Mouse (Mus musculus) stomach, embryonic 14.5 days (tissue): ENCODE results near the gene H2-T24. TPM values are rescaled to one million over a fixed set of nuclear protein-coding genes. Genes with fewer than 3 reads are reported as not detected.
"Not testable (repeated sequence)": the region's sequence is repeated elsewhere in the genome, so short reads cannot be mapped to it uniquely, and the experiment has no call there.

Source experiments
- ATAC-seq: fragments of 200-750 bp; cut with Nextera tagmentation; 2 replicates; pipeline ENCODE4 v1.8.0; 2017; ENCODE audit warnings: low read depth, moderate TSS enrichment; ENCODE audit not compliant: insufficient number of reproducible peaks, insufficient read depth, low FRiP score
- H3K27ac ChIP-seq: fragments of 300-500 bp; sonication (generic); 2 replicates; pipeline ENCODE4 v1.5.1; 2014; ENCODE audit warnings: mild to moderate bottlenecking, low read length, moderate library complexity, mixed read lengths
- H3K27me3 ChIP-seq: fragments of 300-500 bp; sonication (generic); 2 replicates; pipeline ENCODE4 v1.6.1; 2014; ENCODE audit warnings: low read length, control low read depth, mixed read lengths; ENCODE audit not compliant: control insufficient read depth, insufficient read depth
- H3K36me3 ChIP-seq: fragments of 300-500 bp; sonication (generic); 2 replicates; pipeline ENCODE4 v1.6.1; 2014; ENCODE audit warnings: mild to moderate bottlenecking, control low read depth, low read length, moderate library complexity, mixed read lengths; ENCODE audit not compliant: control insufficient read depth, insufficient read depth
- H3K4me1 ChIP-seq: fragments of 300-500 bp; sonication (generic); 2 replicates; pipeline ENCODE4 v1.6.1; 2014; ENCODE audit warnings: low read length, control low read depth, mixed read lengths; ENCODE audit not compliant: control insufficient read depth, insufficient read depth
- H3K4me2 ChIP-seq: fragments of 300-500 bp; sonication (generic); replicated peaks from 2 replicates; pipeline ENCODE4 v1.6.1; 2014; ENCODE audit warnings: low read depth, low read length, control low read depth
- H3K4me3 ChIP-seq: fragments of 300-500 bp; sonication (generic); 2 replicates; pipeline ENCODE4 v1.5.1; 2014; ENCODE audit warnings: low read depth, low read length, control low read depth
- H3K9ac ChIP-seq: fragments of 300-500 bp; sonication (generic); replicated peaks from 2 replicates; pipeline ENCODE4 v1.6.1; 2014; ENCODE audit warnings: low read depth, mild to moderate bottlenecking, control low read depth, low read length, moderate library complexity, mixed read lengths
- H3K9me3 ChIP-seq: fragments of 300-500 bp; sonication (generic); 2 replicates; pipeline ENCODE4 v1.6.1; 2016; ENCODE audit warnings: low read depth, low read length, control low read depth; ENCODE audit not compliant: control insufficient read depth
- WGBS: fragments of 180-500 bp; shearing (Covaris S2); extraction: QIAGEN DNeasy Blood & Tissue Kit; methylation state at CpG from one replicate; pipeline ENCODE4 v1.1.7; 2014; 5-methylcytosine and 5-hydroxymethylcytosine counted together
- polyA plus RNA-seq: library from polyadenylated mRNA; unstranded; fragments of >200 nt; fragmentation: Nextera tagmentation; extraction: Ambion mirVana; gene quantifications from 2 replicates; pipeline ENCODE4 v1.2.1, GENCODE M21; 2014

Gene H2-T24
- polyA plus RNA-seq, 1 experiment from 2014 or later = 5.3 TPM

- Histone ChIP-seq H3K4me1 (peaks cover 4% of the 10 kb centered on the region; the same call in 1 of the 2 replicates), H3K9me3 (no peaks in the 10 kb centered on the region), H3K9ac (no peak overlapping the region), H3K27me3 (no peaks in the 10 kb centered on the region), H3K4me2 (no peak overlapping the region), H3K27ac (no peak overlapping the region), H3K36me3 (no peaks in the 10 kb centered on the region), H3K4me3 (no peak overlapping the region)
- no peak for ATAC-seq
- 63% methylated on average over 3 of the region's 3 CpGs for WGBS
These were observed 841 bp downstream of the H2-T24 start for GRCm38 (mm10) chr17:36019519-36019918.

GRCm38 (mm10) chr17:36018979-36019378 lies 1.4 kb downstream of the H2-T24 start:
- H3K27ac ChIP-seq = no peak overlapping the region
- 66% methylated on average over 2 of the region's 2 CpGs for WGBS
- no peaks in the 10 kb centered on the region for H3K36me3 ChIP-seq

GRCm38 (mm10) chr17:36017046-36017445 lies 3.3 kb downstream of the H2-T24 start:
- Histone ChIP-seq H3K36me3 (no peaks in the 10 kb centered on the region), H3K4me2 (no peak overlapping the region), H3K4me1 (no peaks in the 10 kb centered on the region), H3K27me3 (no peaks in the 10 kb centered on the region), H3K27ac (no peak overlapping the region), H3K9ac (no peak overlapping the region), H3K9me3 (no peaks in the 10 kb centered on the region), H3K4me3 (no peak overlapping the region)
- no peak for ATAC-seq
- WGBS = 84% methylated on average over 5 of the region's 5 CpGs

More at GRCm38 (mm10) chr17:36018979-36019378, 1.4 kb downstream of the H2-T24 start:
- no peak for ATAC-seq
- H3K4me2 ChIP-seq = no peak overlapping the region
- no peaks in the 10 kb centered on the region for H3K9me3 ChIP-seq
- H3K27me3 ChIP-seq = no peaks in the 10 kb centered on the region
- H3K4me3 ChIP-seq = no peak overlapping the region
- no peak overlapping the region for H3K9ac ChIP-seq
- H3K4me1 ChIP-seq = no peaks in the 10 kb centered on the region

GRCm38 (mm10) chr17:36014977-36015376 lies 5.4 kb downstream of the H2-T24 start:
- H3K4me3 ChIP-seq = no peak overlapping the region
- no peak overlapping the region for H3K9ac ChIP-seq
- H3K4me1 ChIP-seq = no peaks in the 10 kb centered on the region
- WGBS = 88% methylated on average over 5 of the region's 5 CpGs
- no peak overlapping the region for H3K4me2 ChIP-seq
- H3K27ac ChIP-seq = no peak overlapping the region
- H3K36me3 ChIP-seq = no peaks in the 10 kb centered on the region
- ATAC-seq = no peak
- no peaks in the 10 kb centered on the region for H3K9me3 ChIP-seq
- H3K27me3 ChIP-seq = no peaks in the 10 kb centered on the region

- not testable (repeated sequence) for ATAC-seq, H3K9ac ChIP-seq
- 93% methylated on average over 7 of the region's 7 CpGs for WGBS
These were observed 16.0 kb downstream of the H2-T24 start for GRCm38 (mm10) chr17:36004409-36004808.

GRCm38 (mm10) chr17:36003331-36003730 lies 17.0 kb downstream of the H2-T24 start:
- WGBS = 94% methylated on average over 7 of the region's 7 CpGs
- no peak for ATAC-seq
- Histone ChIP-seq H3K4me2 (no peak overlapping the region), H3K4me1 (no peaks in the 10 kb centered on the region), H3K9ac (no peak overlapping the region), H3K36me3 (no peaks in the 10 kb centered on the region), H3K9me3 (no peaks in the 10 kb centered on the region; the same call in 1 of the 2 replicates), H3K27me3 (no peaks in the 10 kb centered on the region), H3K4me3 (no peak overlapping the region), H3K27ac (no peak overlapping the region)

More at GRCm38 (mm10) chr17:36004409-36004808, 16.0 kb downstream of the H2-T24 start:
- H3K4me2 ChIP-seq, H3K27me3 ChIP-seq, H3K4me3 ChIP-seq, H3K9me3 ChIP-seq, H3K27ac ChIP-seq, H3K4me1 ChIP-seq, H3K36me3 ChIP-seq: not testable (repeated sequence)

- no peak overlapping the region for H3K4me2 ChIP-seq
- no peak overlapping the region for H3K27ac ChIP-seq
- 93% methylated on average over 6 of the region's 6 CpGs for WGBS
- peak; percentile 25; the same call in 1 of the 2 replicates for ATAC-seq
- no peak overlapping the region for H3K4me3 ChIP-seq
- H3K9me3 ChIP-seq = no peaks in the 10 kb centered on the region; the same call in 1 of the 2 replicates
- peaks cover 8% of the 10 kb centered on the region; the same call in 1 of the 2 replicates for H3K4me1 ChIP-seq
- H3K36me3 ChIP-seq = no peaks in the 10 kb centered on the region
- no peak overlapping the region for H3K9ac ChIP-seq
- no peaks in the 10 kb centered on the region for H3K27me3 ChIP-seq
These were observed 18.4 kb downstream of the H2-T24 start for GRCm38 (mm10) chr17:36001966-36002365.

GRCm38 (mm10) chr17:36001121-36001897 lies 19.1 kb downstream of the H2-T24 start:
- Histone ChIP-seq H3K27me3 (no peaks in the 10 kb centered on the region), H3K9me3 (no peaks in the 10 kb centered on the region; the same call in 1 of the 2 replicates), H3K4me1 (peaks cover 8% of the 10 kb centered on the region; the same call in 1 of the 2 replicates), H3K27ac (no peak overlapping the region), H3K36me3 (no peaks in the 10 kb centered on the region), H3K9ac (no peak overlapping the region), H3K4me3 (no peak overlapping the region), H3K4me2 (no peak overlapping the region)
- WGBS = 92% methylated on average over 12 of the region's 12 CpGs
- no peak for ATAC-seq
